Mouse (Mus musculus): Measurements from ENCODE around the gene Gpx8. TPM values are rescaled to one million over a fixed set of nuclear protein-coding genes. Genes with fewer than 3 reads are reported as not detected.

The Gpx8 gene
- polyA plus RNA-seq (2016; fragmentation: Nextera tagmentation; extraction: Ambion mirVana), result 110 and 116 TPM in 2 replicates

- H3K27ac ChIP-seq, result no peak within 1 kb of the TSS
- peak within 1 kb of the TSS; percentile 47 for H3K4me3 ChIP-seq
- ATAC-seq (ENCODE audit: low FRiP score), result peak; percentile 87
- H3K9ac ChIP-seq, result peak within 1 kb of the TSS; percentile 46
- WGBS, result 6% methylated on average over 21 of the region's 21 CpGs
- H3K27me3 ChIP-seq, result no peaks in the 10 kb centered on the region
- H3K36me3 ChIP-seq, result no peaks in the 10 kb centered on the region
- no peaks in the 10 kb centered on the region for H3K9me3 ChIP-seq (replicated peaks)
- peaks cover 4% of the 10 kb centered on the region for H3K4me1 ChIP-seq
- H3K4me2 ChIP-seq (replicated peaks), result peak within 1 kb of the TSS; percentile 54
Measured at GRCm38 (mm10) chr13:113046211-113046883, at the start of gene Gpx8. TSS of gene Gpx8 (minus strand) at chr13:113046410.

- Histone ChIP-seq H3K27ac (no peak overlapping the region), H3K4me2 (replicated peaks) (no peak overlapping the region), H3K36me3 (no peaks in the 10 kb centered on the region), H3K4me3 (no peak overlapping the region), H3K9me3 (replicated peaks) (no peaks in the 10 kb centered on the region), H3K9ac (no peak overlapping the region), H3K4me1 (no peaks in the 10 kb centered on the region), H3K27me3 (no peaks in the 10 kb centered on the region)
- ATAC-seq (ENCODE audit: low FRiP score), result no peak
- WGBS, result 89% methylated on average over 1 of the region's 1 CpGs
Measured at GRCm38 (mm10) chr13:113094618-113095017, 48.4 kb upstream of the Gpx8 start.

- H3K9ac ChIP-seq, result no peak overlapping the region
- no peak overlapping the region for H3K4me2 ChIP-seq (replicated peaks)
- no peaks in the 10 kb centered on the region for H3K4me1 ChIP-seq
- H3K27me3 ChIP-seq, result no peaks in the 10 kb centered on the region
- H3K36me3 ChIP-seq, result no peaks in the 10 kb centered on the region
- H3K9me3 ChIP-seq (replicated peaks), result no peaks in the 10 kb centered on the region
- no peak for ATAC-seq (ENCODE audit: low FRiP score)
- WGBS, result 86% methylated on average over 8 of the region's 8 CpGs
- no peak overlapping the region for H3K4me3 ChIP-seq
- H3K27ac ChIP-seq, result no peak overlapping the region
Measured at GRCm38 (mm10) chr13:113090489-113090888, 44.3 kb upstream of the Gpx8 start.

- H3K4me2 ChIP-seq (replicated peaks), result no peak overlapping the region
- H3K36me3 ChIP-seq, result no peaks in the 10 kb centered on the region
- WGBS, result 86% methylated on average over 13 of the region's 13 CpGs
- H3K9me3 ChIP-seq (replicated peaks), result no peaks in the 10 kb centered on the region
- H3K4me1 ChIP-seq, result no peaks in the 10 kb centered on the region
- H3K27me3 ChIP-seq, result no peaks in the 10 kb centered on the region
- H3K9ac ChIP-seq, result no peak overlapping the region
- H3K4me3 ChIP-seq, result no peak overlapping the region
- no peak overlapping the region for H3K27ac ChIP-seq
- ATAC-seq (ENCODE audit: low FRiP score), result no peak
Measured at GRCm38 (mm10) chr13:113087226-113088017, 41.2 kb upstream of the Gpx8 start.

GRCm38 (mm10) chr13:113084732-113085131 is 38.5 kb upstream of the Gpx8 start:
- ATAC-seq (ENCODE audit: low FRiP score), result no peak
- Histone ChIP-seq H3K4me2 (replicated peaks) (no peak overlapping the region), H3K27me3 (no peaks in the 10 kb centered on the region), H3K36me3 (no peaks in the 10 kb centered on the region), H3K4me1 (no peaks in the 10 kb centered on the region), H3K9ac (no peak overlapping the region), H3K9me3 (replicated peaks) (no peaks in the 10 kb centered on the region), H3K27ac (no peak overlapping the region), H3K4me3 (no peak overlapping the region)
- WGBS, result 81% methylated on average over 5 of the region's 5 CpGs

GRCm38 (mm10) chr13:113082101-113082500 is 35.9 kb upstream of the Gpx8 start:
- H3K4me1 ChIP-seq, result peaks cover 4% of the 10 kb centered on the region; the same call in 1 of the 2 replicates
- no peak for ATAC-seq (ENCODE audit: low FRiP score)
- no peak overlapping the region for H3K9ac ChIP-seq
- no peaks in the 10 kb centered on the region for H3K9me3 ChIP-seq (replicated peaks)
- H3K27ac ChIP-seq, result no peak overlapping the region
- no peak overlapping the region for H3K4me3 ChIP-seq
- no peaks in the 10 kb centered on the region for H3K36me3 ChIP-seq
- WGBS, result 57% methylated on average over 1 of the region's 1 CpGs
- no peaks in the 10 kb centered on the region for H3K27me3 ChIP-seq
- no peak overlapping the region for H3K4me2 ChIP-seq (replicated peaks)

- no peak overlapping the region for H3K4me2 ChIP-seq (replicated peaks)
- no peak for ATAC-seq (ENCODE audit: low FRiP score)
- peaks cover 4% of the 10 kb centered on the region; the same call in 1 of the 2 replicates for H3K4me1 ChIP-seq
- no peak overlapping the region for H3K27ac ChIP-seq
- H3K9me3 ChIP-seq (replicated peaks), result no peaks in the 10 kb centered on the region
- H3K9ac ChIP-seq, result no peak overlapping the region
- no peaks in the 10 kb centered on the region for H3K27me3 ChIP-seq
- 66% methylated on average over 9 of the region's 9 CpGs for WGBS
- H3K4me3 ChIP-seq, result no peak overlapping the region
- no peaks in the 10 kb centered on the region for H3K36me3 ChIP-seq
Measured at GRCm38 (mm10) chr13:113079021-113079420, 32.8 kb upstream of the Gpx8 start.

- H3K9ac ChIP-seq, result no peak overlapping the region
- WGBS, result 90% methylated on average over 9 of the region's 9 CpGs
- H3K36me3 ChIP-seq, result no peaks in the 10 kb centered on the region
- H3K4me1 ChIP-seq, result no peaks in the 10 kb centered on the region
- no peaks in the 10 kb centered on the region for H3K9me3 ChIP-seq (replicated peaks)
- no peak overlapping the region for H3K27ac ChIP-seq
- ATAC-seq (ENCODE audit: low FRiP score), result no peak
- no peak overlapping the region for H3K4me3 ChIP-seq
- H3K4me2 ChIP-seq (replicated peaks), result no peak overlapping the region
- H3K27me3 ChIP-seq, result no peaks in the 10 kb centered on the region
Measured at GRCm38 (mm10) chr13:113064542-113064941, 18.3 kb upstream of the Gpx8 start.

GRCm38 (mm10) chr13:113061746-113062145 is 15.5 kb upstream of the Gpx8 start:
- H3K27me3 ChIP-seq, result no peaks in the 10 kb centered on the region
- no peaks in the 10 kb centered on the region for H3K36me3 ChIP-seq
- H3K4me3 ChIP-seq, result no peak overlapping the region
- no peak overlapping the region for H3K9ac ChIP-seq
- H3K4me2 ChIP-seq (replicated peaks), result no peak overlapping the region
- H3K9me3 ChIP-seq (replicated peaks), result no peaks in the 10 kb centered on the region
- no peak for ATAC-seq (ENCODE audit: low FRiP score)
- no peaks in the 10 kb centered on the region for H3K4me1 ChIP-seq
- H3K27ac ChIP-seq, result no peak overlapping the region
- 90% methylated on average over 6 of the region's 6 CpGs for WGBS

- ATAC-seq (ENCODE audit: low FRiP score), result no peak
- Histone ChIP-seq H3K9ac (no peak overlapping the region), H3K27ac (no peak overlapping the region), H3K9me3 (replicated peaks) (no peaks in the 10 kb centered on the region), H3K4me2 (replicated peaks) (no peak overlapping the region), H3K4me1 (no peaks in the 10 kb centered on the region), H3K4me3 (no peak overlapping the region), H3K36me3 (no peaks in the 10 kb centered on the region), H3K27me3 (no peaks in the 10 kb centered on the region)
- WGBS, result 52% methylated on average over 8 of the region's 8 CpGs
Measured at GRCm38 (mm10) chr13:113055826-113056225, 9.6 kb upstream of the Gpx8 start.

GRCm38 (mm10) chr13:113054230-113054629 is 8.0 kb upstream of the Gpx8 start:
- no peaks in the 10 kb centered on the region for H3K4me1 ChIP-seq
- 96% methylated on average over 8 of the region's 8 CpGs for WGBS
- no peak for ATAC-seq (ENCODE audit: low FRiP score)

GRCm38 (mm10) chr13:113047647-113048046 is 1.4 kb upstream of the Gpx8 start:
- no peaks in the 10 kb centered on the region for H3K9me3 ChIP-seq (replicated peaks)
- no peak overlapping the region for H3K27ac ChIP-seq
- no peak overlapping the region for H3K4me2 ChIP-seq (replicated peaks)
- H3K4me1 ChIP-seq, result peaks cover 4% of the 10 kb centered on the region
- H3K27me3 ChIP-seq, result no peaks in the 10 kb centered on the region
- 77% methylated on average over 3 of the region's 3 CpGs for WGBS
- no peak overlapping the region for H3K4me3 ChIP-seq
- ATAC-seq (ENCODE audit: low FRiP score), result no peak
- no peaks in the 10 kb centered on the region for H3K36me3 ChIP-seq
- H3K9ac ChIP-seq, result no peak overlapping the region

More at GRCm38 (mm10) chr13:113054230-113054629, 8.0 kb upstream of the Gpx8 start:
- no peaks in the 10 kb centered on the region for H3K27me3 ChIP-seq
- H3K4me3 ChIP-seq, result no peak overlapping the region
- H3K9me3 ChIP-seq (replicated peaks), result no peaks in the 10 kb centered on the region
- H3K9ac ChIP-seq, result no peak overlapping the region
- no peak overlapping the region; the same call in 1 of the 2 replicates for H3K27ac ChIP-seq
- no peak overlapping the region for H3K4me2 ChIP-seq (replicated peaks)
- H3K36me3 ChIP-seq, result no peaks in the 10 kb centered on the region

All from hindbrain, embryonic 12.5 days (tissue).